Mouse (Mus musculus): Measurements from ENCODE around the gene Slbp. TPM values are rescaled to one million over a fixed set of nuclear protein-coding genes. Genes with fewer than 3 reads are reported as not detected.

Gene Slbp
- 30.2 TPM for polyA plus RNA-seq (2014; fragmentation: Illumina TruSeq; extraction: RNeasy Lipid Tissue Mini Kit (QIAGEN cat#74804); ENCODE audit: low read depth, low replicate concordance)

GRCm38 (mm10) chr5:33651921-33652782 is at the start of gene Slbp:
Gene Slbp (minus strand): TSS chr5:33652574.

GRCm38 (mm10) chr5:33657787-33658663 is 5.7 kb upstream of the Slbp start, which contains the start of the genes Tacc3 and Tmem129:
Gene Tacc3 (plus strand): TSS chr5:33658128.
Gene Tmem129 (minus strand): TSS chr5:33658416.

GRCm38 (mm10) chr5:33629301-33629987 is 22.9 kb downstream of the Slbp start, which contains the start of the genes Fam53a and Gm9903:
Gene Fam53a (minus strand): TSS chr5:33629635.
Gene Gm9903 (plus strand): TSS chr5:33629925.

Other genes with a start within 250 kb of the Slbp start
- gene Nkx1-1, start 218.6 kb downstream of the Slbp start, polyA plus RNA-seq (2014; fragmentation: Illumina TruSeq; extraction: RNeasy Lipid Tissue Mini Kit (QIAGEN cat#74804); ENCODE audit: low read depth, low replicate concordance): not detected
- gene Fam53a, start 22.9 kb downstream of the Slbp start, polyA plus RNA-seq (2014; fragmentation: Illumina TruSeq; extraction: RNeasy Lipid Tissue Mini Kit (QIAGEN cat#74804); ENCODE audit: low read depth, low replicate concordance): 5.4 TPM
- not detected for gene Gm9903, start 22.6 kb downstream of the Slbp start, polyA plus RNA-seq (2014; fragmentation: Illumina TruSeq; extraction: RNeasy Lipid Tissue Mini Kit (QIAGEN cat#74804); ENCODE audit: low read depth, low replicate concordance)
- gene Tacc3, start 5.6 kb upstream of the Slbp start, polyA plus RNA-seq (2014; fragmentation: Illumina TruSeq; extraction: RNeasy Lipid Tissue Mini Kit (QIAGEN cat#74804); ENCODE audit: low read depth, low replicate concordance): 2.2 TPM
- 9.7 TPM for gene Tmem129, start 5.8 kb upstream of the Slbp start, polyA plus RNA-seq (2014; fragmentation: Illumina TruSeq; extraction: RNeasy Lipid Tissue Mini Kit (QIAGEN cat#74804); ENCODE audit: low read depth, low replicate concordance)
- 3.8 TPM for gene Fgfr3, start 69.1 kb upstream of the Slbp start, polyA plus RNA-seq (2014; fragmentation: Illumina TruSeq; extraction: RNeasy Lipid Tissue Mini Kit (QIAGEN cat#74804); ENCODE audit: low read depth, low replicate concordance)
- 9.7 TPM for gene Letm1, start 130.2 kb upstream of the Slbp start, polyA plus RNA-seq (2014; fragmentation: Illumina TruSeq; extraction: RNeasy Lipid Tissue Mini Kit (QIAGEN cat#74804); ENCODE audit: low read depth, low replicate concordance)
- 10.8 TPM for gene Nsd2, start 168.2 kb upstream of the Slbp start, polyA plus RNA-seq (2014; fragmentation: Illumina TruSeq; extraction: RNeasy Lipid Tissue Mini Kit (QIAGEN cat#74804); ENCODE audit: low read depth, low replicate concordance)

All from liver, adult 10 weeks (tissue).